Mouse (Mus musculus) left cerebral cortex, postnatal 36 days (tissue): ENCODE results near the gene Cd28. TPM values are rescaled to one million over a fixed set of nuclear protein-coding genes. Genes with fewer than 3 reads are reported as not detected.
"Not testable (repeated sequence)": the region's sequence is repeated elsewhere in the genome, so short reads cannot be mapped to it uniquely, and the experiment has no call there.

Experiments used
- DNase-seq, 2 experiments: peaks; one replicate each; pipeline ENCODE4 v3.0.0; 2021 to 2022; ENCODE audit warnings: low spot score in 2 of 2, mixed read lengths in 1 of 2
- intact Hi-C: fragments of 180-260 bp; cut with DNase I; formaldehyde crosslinking; loops from one replicate; pipeline ENCODE4 v1.15.1; 2025
- total RNA-seq, 2 experiments: library from RNA; stranded (reverse); gene quantifications; 2 replicates each; pipeline ENCODE4 v1.2.3; 2021

The Cd28 gene
- total RNA-seq, 2 experiments from 2014 or later: 0.20 to 0.27 TPM

DNA sequence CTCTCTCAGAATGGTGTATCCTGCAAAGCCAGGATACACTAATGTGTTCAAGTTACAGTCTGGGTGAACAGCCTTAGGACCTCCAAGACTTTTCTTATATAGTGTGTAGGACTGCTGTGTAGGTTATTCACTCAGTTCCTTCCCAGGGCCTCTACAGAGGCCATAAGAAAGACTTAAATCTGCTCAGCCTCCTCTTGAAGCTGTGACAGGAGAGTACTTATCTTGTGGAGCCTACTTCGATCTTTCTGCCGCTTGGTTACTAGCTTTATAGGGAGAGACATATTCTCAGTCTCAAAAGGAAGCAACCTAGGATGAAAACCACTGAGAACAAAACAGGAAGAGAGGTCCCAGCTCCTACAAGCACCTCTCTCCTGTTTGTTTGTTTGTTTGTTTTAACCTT is 62.6 kb downstream of the Cd28 start:
- intact Hi-C loops: no loop called here
- DNase-seq: no peak

- no peak for DNase-seq
- intact Hi-C loops: no loop called here
Measured at GRCm38 (mm10) chr1:60781666-60782065, 65.1 kb downstream of the Cd28 start.

DNA sequence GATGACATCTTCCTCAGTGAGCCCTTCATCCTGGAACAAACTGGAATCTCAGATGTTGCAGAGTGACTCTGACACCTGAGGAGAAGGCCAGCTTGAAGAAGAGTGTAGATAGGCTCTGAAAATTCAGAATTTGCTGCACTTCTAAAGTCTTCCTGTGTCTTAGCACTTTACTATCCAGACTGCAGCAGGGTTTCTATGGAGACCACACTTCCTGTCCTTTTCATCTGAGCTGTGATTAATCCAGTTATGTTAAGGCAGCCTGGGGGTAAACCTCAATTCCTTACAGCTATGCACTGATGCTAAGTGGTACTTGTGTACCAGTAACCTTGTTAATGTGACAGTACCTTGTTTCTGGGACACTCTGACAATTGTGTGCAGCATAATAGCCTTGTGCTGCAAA is 77.1 kb downstream of the Cd28 start:
- intact Hi-C loops: loop anchor here (1.0 kb wide), 1 partner anchor 8 kb away; no protein-coding TSS in a partner anchor
- DNase-seq: no peak

DNA sequence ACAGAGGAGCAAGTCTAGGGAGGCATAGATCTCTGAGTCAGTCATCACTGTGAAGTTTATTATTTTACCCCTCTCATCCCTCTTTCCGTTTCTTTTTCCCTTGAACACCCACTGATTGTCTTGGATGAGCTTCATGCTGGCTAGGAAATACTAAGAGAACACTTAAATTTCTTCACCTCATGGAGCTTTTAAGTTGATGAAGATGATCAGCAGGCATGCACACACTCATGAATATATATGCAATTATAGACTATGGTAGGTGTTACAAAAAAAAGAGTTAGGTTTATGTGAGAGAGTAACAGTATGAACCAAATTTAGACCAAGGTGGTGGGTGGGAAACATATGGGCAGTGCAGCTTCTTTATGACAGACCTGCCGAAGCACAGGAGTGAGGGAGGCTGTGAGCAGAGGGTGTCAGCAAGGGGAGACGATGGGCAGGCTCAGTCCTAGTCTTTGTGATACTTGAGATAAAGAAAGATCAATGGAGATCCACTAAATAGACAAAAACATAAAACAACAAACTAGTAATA is 79.1 kb downstream of the Cd28 start:
- peak; percentile 36 to 45 for DNase-seq
- intact Hi-C loops: no loop called here

GRCm38 (mm10) chr1:60799795-60800345 is 83.3 kb downstream of the Cd28 start:
- no peak for DNase-seq
- intact Hi-C loops: no loop called here

DNA sequence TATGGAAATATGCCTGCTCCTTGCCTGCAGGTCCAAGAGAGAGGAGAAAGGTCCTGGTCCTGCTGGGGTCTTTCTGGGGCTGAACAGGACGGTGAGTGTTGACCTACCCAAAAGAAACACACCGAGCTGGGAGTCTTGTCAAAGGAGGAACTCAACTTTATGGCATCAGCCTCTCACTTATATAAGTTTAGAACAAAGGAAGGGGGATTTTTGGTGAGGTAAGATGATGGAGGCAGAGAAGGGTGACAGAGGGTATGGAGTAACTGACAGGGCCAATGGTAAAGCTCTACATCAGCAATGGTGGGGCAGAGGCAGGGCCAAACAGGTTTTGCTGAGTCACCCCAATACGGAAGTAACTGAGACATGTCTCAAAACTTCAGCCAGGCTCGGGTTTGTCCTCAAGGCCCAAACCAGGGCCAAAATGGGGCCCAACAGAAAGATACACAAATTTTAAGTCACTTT is 84.6 kb downstream of the Cd28 start:
- intact Hi-C loops: no loop called here
- DNase-seq: no peak

GRCm38 (mm10) chr1:60803128-60803824 is 86.7 kb downstream of the Cd28 start:
- intact Hi-C loops: no loop called here
- no peak for DNase-seq

- intact Hi-C loops: no loop called here
- DNase-seq: no peak
Measured at GRCm38 (mm10) chr1:60803825-60804696, 87.5 kb downstream of the Cd28 start.

DNA sequence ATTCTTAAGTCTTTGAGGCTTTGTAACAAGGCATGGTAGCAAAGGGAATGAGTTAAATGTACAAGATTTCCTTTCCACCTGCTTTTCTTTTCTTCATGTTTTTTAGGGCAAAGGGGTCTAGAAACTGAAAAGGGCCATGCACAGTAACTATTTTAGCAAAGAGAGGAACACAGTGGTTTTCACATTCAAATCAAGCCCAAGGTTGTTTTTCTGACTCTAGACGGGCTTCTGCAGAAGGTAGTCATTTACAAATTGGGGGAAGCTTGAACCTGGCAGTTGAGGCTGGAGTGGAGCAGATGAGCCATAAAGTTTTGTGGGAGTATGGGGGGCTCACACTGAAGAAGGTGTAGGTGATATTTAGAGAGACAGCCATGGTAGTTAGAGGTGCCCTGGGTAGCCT is 88.6 kb downstream of the Cd28 start:
- DNase-seq: no peak
- intact Hi-C loops: no loop called here

DNA sequence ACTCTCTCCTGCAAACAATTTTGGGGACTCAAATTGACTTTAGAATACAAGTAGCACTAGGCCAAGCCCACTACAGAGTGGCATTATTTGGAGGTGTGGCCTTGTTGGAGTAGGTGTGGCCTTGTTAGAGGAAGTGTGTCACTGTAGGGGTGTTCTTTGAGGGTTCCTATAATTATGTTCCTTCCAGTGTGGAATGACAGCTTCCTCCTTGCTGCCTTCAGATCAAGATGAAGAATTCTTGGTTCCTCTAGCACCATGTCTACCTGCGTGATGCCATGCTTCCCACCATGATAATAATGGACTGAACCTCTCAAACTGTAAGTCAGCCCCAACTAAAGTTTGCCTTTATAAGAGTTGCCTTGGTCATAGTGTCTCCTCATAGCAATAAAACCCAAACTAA is 91.1 kb downstream of the Cd28 start:
- intact Hi-C loops: no loop called here
- no peak for DNase-seq

DNA sequence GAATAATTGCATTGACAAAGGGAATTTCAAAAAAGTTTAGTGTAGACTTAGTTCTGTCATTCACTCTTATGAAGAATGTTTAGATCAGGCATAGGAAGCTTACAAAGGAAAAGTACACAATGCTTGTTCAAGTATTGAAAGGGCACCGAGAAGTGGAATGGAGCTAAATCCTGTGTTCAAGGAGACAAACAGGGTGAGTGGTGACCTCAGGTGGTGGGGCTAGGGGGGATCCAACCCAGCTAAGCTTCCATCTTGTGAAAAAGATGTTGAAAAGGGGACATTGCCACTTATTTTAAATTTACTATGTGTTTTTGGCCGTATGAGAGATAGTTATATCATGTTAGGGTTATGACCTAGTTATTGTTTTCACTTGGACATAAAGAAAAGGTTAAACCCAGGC is 91.9 kb downstream of the Cd28 start:
- DNase-seq: no peak

GRCm38 (mm10) chr1:60809166-60809565 is 92.6 kb downstream of the Cd28 start:
- no peak for DNase-seq
- intact Hi-C loops: no loop called here

More for the DNA sequence above, 91.9 kb downstream of the Cd28 start:
- intact Hi-C loops: no loop called here

DNA sequence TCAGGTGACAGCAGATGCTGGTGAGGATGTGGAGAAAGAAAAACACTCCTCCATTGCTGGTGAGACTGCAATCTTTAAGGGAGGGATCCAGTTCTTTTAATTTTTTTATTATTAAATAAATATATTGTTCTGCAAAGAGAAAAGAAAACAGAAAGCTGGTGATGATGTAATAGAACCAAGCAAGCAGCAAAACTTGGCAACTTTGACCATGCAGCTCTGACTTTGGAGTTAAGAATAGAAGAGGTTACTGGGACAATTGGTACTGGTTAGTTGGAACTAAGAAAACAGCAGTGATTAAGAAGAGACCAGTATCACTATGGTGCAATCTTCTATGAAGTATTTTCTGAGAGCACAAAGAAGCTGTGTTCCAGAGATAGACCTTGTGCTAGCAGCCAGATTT is 94.2 kb downstream of the Cd28 start:
- DNase-seq: no peak
- intact Hi-C loops: no loop called here

DNA sequence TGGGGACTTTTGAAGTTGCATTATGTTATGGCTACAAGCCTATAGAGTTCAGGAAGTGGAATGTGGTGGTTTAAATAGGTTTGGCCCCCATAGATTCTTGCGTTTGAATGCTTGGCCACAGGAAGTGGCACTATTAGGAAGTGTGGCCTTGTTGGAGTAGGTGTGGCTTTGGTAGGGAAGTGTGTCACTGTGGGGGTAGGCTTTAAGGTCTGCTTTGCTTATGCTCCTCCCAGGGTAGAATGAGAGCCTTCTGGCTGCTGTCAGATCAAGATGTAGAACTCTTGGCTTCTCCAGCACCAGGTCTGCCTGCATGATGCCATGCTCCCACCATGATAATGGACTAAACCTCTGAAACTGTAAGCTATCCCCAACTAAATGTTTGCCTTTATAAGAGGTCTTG is 95.4 kb downstream of the Cd28 start:
- intact Hi-C loops: no loop called here
- no peak for DNase-seq

GRCm38 (mm10) chr1:60813411-60813810 is 96.8 kb downstream of the Cd28 start:
- intact Hi-C loops: no loop called here
- no peak for DNase-seq

DNA sequence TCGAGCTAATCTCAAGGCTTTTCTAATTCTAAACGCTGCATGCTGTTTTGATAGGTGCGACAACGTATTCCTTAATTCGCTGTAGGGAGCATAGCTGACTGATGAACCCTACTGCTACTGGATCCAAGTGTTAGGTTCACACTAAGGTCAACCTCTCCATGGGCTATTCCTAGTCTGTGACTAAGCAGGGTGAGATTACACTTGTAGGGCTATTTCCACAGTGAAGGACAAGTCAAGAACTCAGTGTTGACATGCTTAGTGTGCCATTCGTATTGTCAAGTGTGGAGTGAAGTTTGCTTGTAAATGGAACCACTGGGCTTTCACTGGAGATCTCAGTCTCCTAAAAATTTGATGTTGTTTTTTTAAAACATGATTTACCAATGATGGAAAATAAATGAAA is 99.3 kb downstream of the Cd28 start:
- intact Hi-C loops: no loop called here
- DNase-seq: no peak

GRCm38 (mm10) chr1:60818491-60818890 is 101.9 kb downstream of the Cd28 start:
- DNase-seq, intact Hi-C loops: not testable (repeated sequence)

DNA sequence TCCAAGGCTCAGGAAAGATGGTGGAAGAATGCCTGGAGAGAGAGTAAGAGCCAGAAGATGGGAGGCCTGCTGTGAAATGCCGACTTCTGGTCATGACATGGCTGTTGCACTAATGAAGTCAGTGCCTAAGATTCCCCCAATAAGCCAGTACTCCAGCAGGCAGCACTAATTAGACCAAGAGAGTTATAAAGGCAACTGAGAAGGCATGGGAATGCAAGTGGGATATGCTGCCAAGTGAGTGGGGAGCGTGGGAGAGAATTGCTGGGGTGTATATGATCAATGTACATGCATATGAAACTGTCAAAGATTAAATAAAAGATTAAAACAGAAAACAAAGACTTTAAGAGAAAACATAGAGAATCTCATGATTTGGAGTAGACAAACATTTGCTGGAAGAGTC is 103.4 kb downstream of the Cd28 start:
- intact Hi-C loops: no loop called here

GRCm38 (mm10) chr1:60820981-60821380 is 104.4 kb downstream of the Cd28 start:
- DNase-seq: no peak
- intact Hi-C loops: no loop called here

More for the DNA sequence above, 103.4 kb downstream of the Cd28 start:
- DNase-seq: no peak

GRCm38 (mm10) chr1:60821590-60821989 is 105.0 kb downstream of the Cd28 start:
- no peak for DNase-seq
- intact Hi-C loops: no loop called here
